In the genomic region with DNA sequence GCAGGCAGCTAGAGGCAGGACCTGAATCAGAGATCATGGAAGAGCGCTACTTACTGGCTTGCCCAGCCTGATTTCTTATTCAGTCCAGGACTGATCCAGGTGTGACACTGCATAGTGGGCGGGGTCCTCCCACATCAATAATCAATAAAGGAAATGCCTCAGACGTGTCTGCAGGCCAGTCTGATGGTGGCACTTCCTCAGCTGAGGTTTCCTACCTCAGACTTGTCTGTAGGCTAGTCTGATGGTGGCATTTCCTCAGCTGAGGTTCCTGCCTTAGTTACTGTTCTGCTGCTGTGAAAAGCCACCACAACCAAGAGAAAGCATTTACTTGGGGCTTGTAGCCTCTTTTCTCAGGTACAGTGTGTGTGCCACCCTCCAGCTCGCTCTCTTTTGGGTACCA, we compare ENCODE assay signal across 20 mouse cellular contexts. TPM values are rescaled to one million over a fixed set of nuclear protein-coding genes. Genes with fewer than 3 reads are reported as not detected.
DNase-seq lines count a peak whose midpoint lies in the region; ATAC-seq and TF ChIP-seq lines count a peak whose summit lies in the region.
"Had no signal": no experiment of that assay in that cellular context is flagged by ENCODE, and none has a peak within 500 bp of the region (broad histone marks: within the 10 kb centered on the region; RNA-seq: fewer than 3 reads in every experiment).

No protein-coding gene starts in this region.

- H3K4me3 ChIP-seq in liver, embryonic 12.5 days, result no peak overlapping the region
- no peak overlapping the region for H3K4me3 ChIP-seq in liver, postnatal 0 days (ENCODE audit: low read depth, low read length)
- H3K4me3 ChIP-seq: embryonic facial prominence, embryonic 13.5 days; forebrain, embryonic 12.5 days; heart, embryonic 13.5 days; hindbrain, embryonic 15.5 days had no signal

- DNase-seq in liver, postnatal 0 days, result no peak
- DNase-seq in CD4-positive helper T cell, adult 2 months (ENCODE audit: low read depth, low spot score), result peak; percentile 73
- peak; percentile 72 for DNase-seq in naive thymus-derived CD4-positive, alpha-beta T cell, adult 2 months (ENCODE audit: low read depth)
- no peak for DNase-seq in ovary, postnatal 14 days (ENCODE audit: low spot score)
- no peak for DNase-seq in kidney, adult 9 months
- DNase-seq: adrenal gland, postnatal 10 days; B cell, adult 2 months; cerebellum, adult 11-12 months; cerebellum, adult 9-11 months; cerebellum, postnatal 36 days; gastrocnemius, postnatal 36 days; heart, adult 11 months; heart, postnatal 36 days had no signal

- peaks cover 76% of the 10 kb centered on the region for H3K36me3 ChIP-seq in liver, embryonic 12.5 days
- H3K36me3 ChIP-seq in liver, postnatal 0 days (replicated peaks; ENCODE audit: insufficient read depth, low read length), result peaks cover 57% of the 10 kb centered on the region
- H3K36me3 ChIP-seq: embryonic facial prominence, embryonic 13.5 days; forebrain, embryonic 12.5 days; hindbrain, embryonic 15.5 days had no signal

- no peak overlapping the region for H3K9ac ChIP-seq in liver, embryonic 12.5 days
- H3K9ac ChIP-seq in liver, postnatal 0 days (replicated peaks), result no peak overlapping the region
- H3K9ac ChIP-seq: embryonic facial prominence, embryonic 13.5 days; forebrain, embryonic 12.5 days; heart, embryonic 13.5 days; hindbrain, embryonic 15.5 days had no signal

- TF ChIP-seq CTCF in liver, postnatal 0 days (IDR thresholded peaks at IDR 0.05; ENCODE audit: low read depth), result no peak

- whole genome bisulfite sequencing in liver, embryonic 12.5 days (ENCODE audit: insufficient replicate concordance), result 72% methylated on average over 4 of the region's 4 CpGs
- 71% methylated on average over 4 of the region's 4 CpGs for WGBS in liver, postnatal 0 days (ENCODE audit: insufficient replicate concordance)

- ATAC-seq in liver, embryonic 12.5 days, result no peak
- no peak for ATAC-seq in liver, postnatal 0 days
- ATAC-seq in activated CD4-positive, CD25-positive, alpha-beta regulatory T cell, adult 4 months, result peak; percentile 37
- ATAC-seq: forebrain, embryonic 16.5 days had no signal

- H3K27me3 ChIP-seq in liver, embryonic 12.5 days (replicated peaks), result no peaks in the 10 kb centered on the region
- H3K27me3 ChIP-seq in liver, postnatal 0 days (ENCODE audit: insufficient read depth, low read length), result no peaks in the 10 kb centered on the region
- H3K27me3 ChIP-seq: embryonic facial prominence, embryonic 13.5 days; forebrain, embryonic 12.5 days; heart, embryonic 13.5 days; hindbrain, embryonic 15.5 days had no signal

- no peak overlapping the region for H3K4me2 ChIP-seq in liver, embryonic 12.5 days
- no peak overlapping the region for H3K4me2 ChIP-seq in liver, postnatal 0 days (ENCODE audit: low read depth, low read length)
- H3K4me2 ChIP-seq: embryonic facial prominence, embryonic 13.5 days; forebrain, embryonic 12.5 days; heart, embryonic 13.5 days; hindbrain, embryonic 15.5 days had no signal

- H3K9me3 ChIP-seq in liver, embryonic 12.5 days (replicated peaks), result no peaks in the 10 kb centered on the region; the same call in 1 of the 2 replicates
- H3K9me3 ChIP-seq in liver, postnatal 0 days (ENCODE audit: low read length), result no peaks in the 10 kb centered on the region
- H3K9me3 ChIP-seq: forebrain, embryonic 12.5 days; heart, embryonic 13.5 days; hindbrain, embryonic 15.5 days had no signal

- H3K4me1 ChIP-seq in liver, embryonic 12.5 days, result peaks cover 74% of the 10 kb centered on the region
- peaks cover 34% of the 10 kb centered on the region for H3K4me1 ChIP-seq in liver, postnatal 0 days (ENCODE audit: insufficient read depth)
- H3K4me1 ChIP-seq: forebrain, embryonic 12.5 days had no signal

- no peak for TF ChIP-seq EP300 in liver, postnatal 0 days (IDR thresholded peaks at IDR 0.05; ENCODE audit: low read depth)

- peak overlapping the region; percentile 17 for H3K27ac ChIP-seq in liver, embryonic 12.5 days
- H3K27ac ChIP-seq in liver, postnatal 0 days (ENCODE audit: low read depth), result no peak overlapping the region; the same call in 1 of the 2 replicates
- H3K27ac ChIP-seq: embryonic facial prominence, embryonic 13.5 days; forebrain, embryonic 12.5 days; heart, embryonic 13.5 days; hindbrain, embryonic 15.5 days had no signal

RNA-seq across cellular contexts. Expression of a gene that starts 23.0 kb away (rescaled TPM):
- 39.7 and 42.4 TPM in 2 replicates for polyA plus RNA-seq in liver, embryonic 12.5 days (2016; fragmentation: Nextera tagmentation; extraction: Ambion mirVana)
- 23.2 and 23.4 TPM in 2 replicates for polyA plus RNA-seq in liver, postnatal 0 days (2015; fragmentation: Nextera tagmentation; extraction: Ambion mirVana)
- 1 to 10 TPM; 5.3 to 5.8 TPM for polyA plus RNA-seq in activated CD4-positive, CD25-positive, alpha-beta regulatory T cell, adult 4 months (2017; shearing (Covaris generic))

Comparison
In these comparisons a context has a peak if more than half of its experiments do, and no peak if none do; other contexts are left out.
1. DNase-seq: peak in CD4-positive helper T cell, adult 2 months (single experiment) and naive thymus-derived CD4-positive, alpha-beta T cell, adult 2 months (single experiment); none in liver, postnatal 0 days (single experiment), ovary, postnatal 14 days (single experiment) and kidney, adult 9 months (single experiment).